Mouse (Mus musculus) small intestine, adult 2 months (tissue): Measurements from ENCODE around the gene Elovl6.

Experiments used
- CTCF ChIP-seq: fragments of 200-500 bp; IDR thresholded peaks from 2 replicates; pipeline ENCODE4 v1.5.1; 2012; ENCODE audit warnings: low read depth, mild to moderate bottlenecking, control low read depth, inconsistent platforms, low read length, moderate library complexity, mixed read lengths; ENCODE audit not compliant: insufficient replicate concordance, insufficient read length; ENCODE audit errors: extremely low read depth
- POLR2A ChIP-seq: fragments of 200-500 bp; IDR thresholded peaks from 2 replicates; pipeline ENCODE4 v1.6.1; 2012; ENCODE audit warnings: low read depth, mild to moderate bottlenecking, control low read depth, inconsistent platforms, low read length, moderate library complexity

DNA sequence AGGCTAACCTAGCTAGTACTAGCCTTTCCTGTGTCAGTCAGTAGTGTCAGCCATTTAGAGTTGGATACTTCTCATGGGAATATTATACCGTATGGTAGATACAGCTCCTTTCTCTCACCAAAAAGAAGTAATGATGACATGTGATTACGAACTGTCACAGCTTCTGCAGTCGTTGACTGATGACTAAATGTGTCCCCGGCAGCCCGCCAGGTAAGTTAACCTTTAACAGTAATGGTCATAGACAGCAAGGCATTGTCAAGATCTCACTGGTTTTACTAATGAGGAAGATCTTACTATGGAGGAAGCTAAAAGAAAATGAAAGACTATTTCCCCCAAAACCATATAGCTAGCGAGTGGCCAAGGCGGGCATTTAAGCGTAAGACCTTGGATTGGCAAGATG lies 38.8 kb downstream of the Elovl6 start:
- no peak for TF ChIP-seq CTCF
- TF ChIP-seq POLR2A = no peak
